Mouse (Mus musculus) CH12.LX (cell line): ENCODE measurements around the gene Chst8. TPM values are rescaled to one million over a fixed set of nuclear protein-coding genes. Genes with fewer than 3 reads are reported as not detected.

Experiments used
- DNase-seq: peaks from one replicate; pipeline ENCODE4 v3.0.0-alpha.2; 2013; ENCODE audit errors: extremely low read depth
- H3K27ac ChIP-seq: 2 replicates; pipeline ENCODE4 v1.5.1; 2012; ENCODE audit warnings: low read depth, mild to moderate bottlenecking, control low read depth, moderate library complexity; ENCODE audit not compliant: insufficient read depth
- H3K27me3 ChIP-seq: replicated peaks from 2 replicates; pipeline ENCODE3; 2012; ENCODE audit warnings: inconsistent platforms
- H3K36me3 ChIP-seq, 2 experiments: replicated peaks in 1 of 2; 2 replicates each; pipeline versions ENCODE3 to v1.6.1; 2012; ENCODE audit warnings: inconsistent platforms in 1 of 2, low read length in 1 of 2, mild to moderate bottlenecking in 1 of 2, mixed read lengths in 1 of 2, moderate library complexity in 1 of 2; ENCODE audit not compliant: control insufficient read depth in 1 of 2, insufficient read depth in 1 of 2
- H3K4me1 ChIP-seq, 2 experiments: 2 replicates each; pipeline ENCODE4 v1.6.1; 2012; ENCODE audit warnings: inconsistent platforms in 1 of 2, moderate library complexity in 1 of 2; ENCODE audit not compliant: insufficient read depth in 2 of 2, control insufficient read depth in 1 of 2
- H3K4me2 ChIP-seq: 2 replicates; pipeline ENCODE4 v1.6.1; 2012; ENCODE audit warnings: low read depth, mild to moderate bottlenecking, control low read depth; ENCODE audit not compliant: poor library complexity, insufficient read depth, severe bottlenecking
- H3K4me3 ChIP-seq, 3 experiments: fragments of 150-350 bp in 1 of 3; sonication (generic) in 1 of 3; replicated peaks in 1 of 3; 2 replicates each; pipeline versions ENCODE3 to v1.5.1; 2011 to 2012; ENCODE audit warnings: low read depth in 2 of 3, low read length in 2 of 3, mild to moderate bottlenecking in 2 of 3, moderate library complexity in 2 of 3, control low read depth in 1 of 3, improper control_type of control experiment in 1 of 3, inconsistent platforms in 1 of 3, mixed read lengths in 1 of 3; ENCODE audit not compliant: poor library complexity in 1 of 3
- H3K79me2 ChIP-seq: replicated peaks from 2 replicates; pipeline ENCODE4 v1.6.1; 2012; ENCODE audit warnings: mild to moderate bottlenecking, moderate library complexity; ENCODE audit not compliant: control insufficient read depth, poor library complexity, insufficient read depth, severe bottlenecking; ENCODE audit errors: extremely low read depth
- H3K9ac ChIP-seq: 2 replicates; pipeline ENCODE4 v1.6.1; 2012; ENCODE audit warnings: low read depth, mild to moderate bottlenecking, control low read depth, moderate library complexity; ENCODE audit not compliant: insufficient read depth
- H3K9me3 ChIP-seq: replicated peaks from 2 replicates; pipeline ENCODE3; 2012; ENCODE audit warnings: low read length, inconsistent platforms, mixed read lengths
- CHD1 ChIP-seq: IDR thresholded peaks from 2 replicates; pipeline ENCODE4 v1.6.1; 2012; ENCODE audit warnings: low read depth, low read length, improper control_type of control experiment, inconsistent platforms
- CTCF ChIP-seq, 2 experiments: IDR thresholded peaks in 1 of 2; conservative IDR thresholded peaks in 1 of 2; 2 replicates each; pipeline ENCODE4 v1.5.1; 2011 to 2012; ENCODE audit warnings: low read depth in 2 of 2, low read length in 2 of 2, improper control_type of control experiment in 1 of 2, inconsistent platforms in 1 of 2, mild to moderate bottlenecking in 1 of 2, moderate library complexity in 1 of 2
- ETS1 ChIP-seq: conservative IDR thresholded peaks from 2 replicates; pipeline ENCODE4 v1.6.1; 2012; ENCODE audit warnings: low read depth, mild to moderate bottlenecking, inconsistent platforms, low read length, improper control_type of control experiment, moderate library complexity
- GABPA ChIP-seq: IDR thresholded peaks from 2 replicates; pipeline ENCODE4 v1.6.1; 2012; ENCODE audit warnings: low read depth, low read length, improper control_type of control experiment, inconsistent platforms; ENCODE audit not compliant: insufficient replicate concordance
- HCFC1 ChIP-seq: IDR thresholded peaks from 2 replicates; pipeline ENCODE4 v1.6.1; 2012; ENCODE audit warnings: low read depth, mild to moderate bottlenecking, inconsistent platforms, low read length, improper control_type of control experiment
- IRF4 ChIP-seq: IDR thresholded peaks from 2 replicates; pipeline ENCODE4 v1.6.1; 2014; ENCODE audit warnings: low read depth, mild to moderate bottlenecking, inconsistent platforms, low read length, improper control_type of control experiment
- KAT2A ChIP-seq: IDR thresholded peaks from 2 replicates; pipeline ENCODE4 v1.6.1; 2012; ENCODE audit warnings: low read length, improper control_type of control experiment, inconsistent platforms; ENCODE audit not compliant: insufficient replicate concordance
- MAFK ChIP-seq: IDR thresholded peaks from 2 replicates; pipeline ENCODE4 v1.6.1; 2011; ENCODE audit warnings: low read length, improper control_type of control experiment; ENCODE audit not compliant: insufficient replicate concordance
- MAZ ChIP-seq: IDR thresholded peaks from 2 replicates; pipeline ENCODE4 v1.6.1; 2012; ENCODE audit warnings: low read depth, mild to moderate bottlenecking, inconsistent platforms, low read length, improper control_type of control experiment, moderate library complexity
- MEF2A ChIP-seq: IDR thresholded peaks from 2 replicates; pipeline ENCODE4 v1.6.1; 2014; ENCODE audit warnings: low read depth, mild to moderate bottlenecking, inconsistent platforms, low read length, improper control_type of control experiment, borderline replicate concordance
- MYC ChIP-seq: IDR thresholded peaks from 2 replicates; pipeline ENCODE4 v1.6.1; 2011; ENCODE audit warnings: low read depth, mild to moderate bottlenecking, improper control_type of control experiment, low read length
- NELFE ChIP-seq: IDR thresholded peaks from 2 replicates; pipeline ENCODE4 v1.6.1; 2011; ENCODE audit warnings: low read depth, low read length, improper control_type of control experiment
- POLR2A ChIP-seq: IDR thresholded peaks from 2 replicates; pipeline ENCODE4 v1.6.1; 2011; ENCODE audit warnings: low read depth, mild to moderate bottlenecking, improper control_type of control experiment, low read length
- RAD21 ChIP-seq: IDR thresholded peaks from 2 replicates; pipeline ENCODE4 v1.6.1; 2011; ENCODE audit warnings: low read depth, mild to moderate bottlenecking, low read length, improper control_type of control experiment, moderate library complexity
- RCOR1 ChIP-seq: conservative IDR thresholded peaks from 2 replicates; pipeline ENCODE4 v1.6.1; 2012; ENCODE audit warnings: low read depth, mild to moderate bottlenecking, inconsistent platforms, low read length, improper control_type of control experiment
- SIN3A ChIP-seq: IDR thresholded peaks from 2 replicates; pipeline ENCODE4 v1.6.1; 2012; ENCODE audit warnings: low read length, improper control_type of control experiment, inconsistent platforms
- TBP ChIP-seq: conservative IDR thresholded peaks from 2 replicates; pipeline ENCODE4 v1.6.1; 2011; ENCODE audit warnings: low read depth, low read length, improper control_type of control experiment
- TCF12 ChIP-seq: IDR thresholded peaks from 2 replicates; pipeline ENCODE4 v1.6.1; 2014; ENCODE audit warnings: low read depth, mild to moderate bottlenecking, inconsistent platforms, low read length, improper control_type of control experiment
- UBTF ChIP-seq: IDR thresholded peaks from 2 replicates; pipeline ENCODE4 v1.6.1; 2012; ENCODE audit warnings: low read depth, mild to moderate bottlenecking, inconsistent platforms, low read length, improper control_type of control experiment, moderate library complexity
- USF2 ChIP-seq: conservative IDR thresholded peaks from 2 replicates; pipeline ENCODE4 v1.6.1; 2011; ENCODE audit warnings: low read depth, low read length, improper control_type of control experiment
- ZMIZ1 ChIP-seq: IDR thresholded peaks from 2 replicates; pipeline ENCODE4 v1.6.1; 2012; ENCODE audit warnings: low read depth, mild to moderate bottlenecking, inconsistent platforms, low read length, improper control_type of control experiment
- dilution Hi-C: fragments of 300-500 bp; cut with MboI; formaldehyde crosslinking; loops from 2 replicates; pipeline ENCODE4 v1.14.3; 2020; ENCODE audit warnings: low sequenced_read_pairs; ENCODE audit not compliant: extremely low pct_unique_long_range_greater_than_20kb, extremely low pct_ligation_motif_present
- in situ Hi-C: fragments of 300-500 bp; cut with MboI; formaldehyde crosslinking; loops from 3 replicates; pipeline ENCODE4 v1.14.3; 2019; ENCODE audit warnings: low sequenced_read_pairs, low pct_ligation_motif_present, low pct_unique_long_range_greater_than_20kb, mixed read lengths
- polyA plus RNA-seq: library from polyadenylated mRNA; unstranded; fragments of >175 nt; gene quantifications from 2 replicates; pipeline ENCODE4 v1.2.1, GENCODE M21; 2012; ENCODE audit warnings: low read depth; ENCODE audit not compliant: insufficient read length
- total RNA-seq, 2 experiments: library from RNA; depleted of rRNA; stranded (reverse); fragments of 300-350 nt in 1 of 2; fragments of >200 nt in 1 of 2; gene quantifications; 2 replicates each; pipeline ENCODE4 v1.2.3; 2012 to 2014

The Chst8 gene
- total and polyA plus RNA-seq, 3 experiments, result 0.13 to 0.27 (median 0.16) TPM

- no peak overlapping the region for H3K4me3 ChIP-seq
- H3K4me1 ChIP-seq, result peaks cover 0 to 2% of the 10 kb centered on the region in 2 experiments; a peak in 1 of 4 replicates
- H3K4me2 ChIP-seq, result no peak overlapping the region
- no peak for TF ChIP-seq CTCF (conservative IDR thresholded peaks at IDR 0.05 in 1 of 2, IDR thresholded peaks at IDR 0.05 in 1 of 2; ENCODE audit: low read depth in 2 of 2, low read length in 2 of 2)
- TF ChIP-seq POLR2A, result no peak
- no peak for TF ChIP-seq SIN3A
- TF ChIP-seq MYC, result no peak
- TF ChIP-seq KAT2A, result no peak
- no peak for TF ChIP-seq TBP
- TF ChIP-seq USF2, result no peak
- TF ChIP-seq UBTF, result no peak
- no peak for TF ChIP-seq RAD21
- TF ChIP-seq MAZ, result no peak
- no peak for TF ChIP-seq IRF4
- no peaks in the 10 kb centered on the region for H3K79me2 ChIP-seq
- dilution Hi-C loops (no loop called here), in situ Hi-C loops (no loop called here)
- H3K27me3 ChIP-seq, result peaks cover 1% of the 10 kb centered on the region
- no peak overlapping the region for H3K27ac ChIP-seq
- H3K9ac ChIP-seq, result no peak overlapping the region
- H3K36me3 ChIP-seq, result no peaks in the 10 kb centered on the region
- no peak for DNase-seq
- H3K9me3 ChIP-seq, result no peaks in the 10 kb centered on the region
These were observed 9.1 kb upstream of the Chst8 start for GRCm38 (mm10) chr7:34821587-34821986.

GRCm38 (mm10) chr7:34820554-34820953 is 8.0 kb upstream of the Chst8 start:
- in situ Hi-C loops (no loop called here), dilution Hi-C loops (no loop called here)
- H3K36me3 ChIP-seq, result no peaks in the 10 kb centered on the region
- H3K27me3 ChIP-seq, result peaks cover 1% of the 10 kb centered on the region
- H3K4me1 ChIP-seq, result peaks cover 0 to 2% of the 10 kb centered on the region in 2 experiments; a peak in 1 of 4 replicates
- H3K9ac ChIP-seq, result no peak overlapping the region
- H3K4me2 ChIP-seq, result no peak overlapping the region
- no peak overlapping the region for H3K4me3 ChIP-seq
- H3K27ac ChIP-seq, result no peak overlapping the region
- no peak for DNase-seq
- no peak for TF ChIP-seq RAD21
- no peak for TF ChIP-seq TBP
- no peak for TF ChIP-seq POLR2A
- TF ChIP-seq CTCF (conservative IDR thresholded peaks at IDR 0.05 in 1 of 2, IDR thresholded peaks at IDR 0.05 in 1 of 2; ENCODE audit: low read depth in 2 of 2, low read length in 2 of 2), result no peak
- TF ChIP-seq HCFC1, result no peak
- no peak for TF ChIP-seq MYC
- TF ChIP-seq NELFE, result no peak
- TF ChIP-seq TCF12, result no peak
- TF ChIP-seq, all 38 proteins: peak for 0
- Histone ChIP-seq H3K79me2 (no peaks in the 10 kb centered on the region), H3K9me3 (no peaks in the 10 kb centered on the region)

- peaks cover 0 to 2% of the 10 kb centered on the region in 2 experiments; a peak in 1 of 4 replicates for H3K4me1 ChIP-seq
- DNase-seq, result no peak
- H3K9ac ChIP-seq, result no peak overlapping the region
- no peaks in the 10 kb centered on the region for H3K27me3 ChIP-seq
- TF ChIP-seq MAFK (no peak), GABPA (no peak), MYC (no peak), MEF2A (no peak), NELFE (no peak), ZMIZ1 (no peak), CHD1 (no peak), RCOR1 (no peak), TBP (no peak), USF2 (no peak), ETS1 (no peak), TCF12 (no peak)
- no peak overlapping the region for H3K4me2 ChIP-seq
- dilution Hi-C loops (no loop called here), in situ Hi-C loops (no loop called here)
- no peaks in the 10 kb centered on the region for H3K79me2 ChIP-seq
- no peaks in the 10 kb centered on the region for H3K36me3 ChIP-seq
- H3K9me3 ChIP-seq, result no peaks in the 10 kb centered on the region
- no peak overlapping the region for H3K27ac ChIP-seq
- H3K4me3 ChIP-seq, result no peak overlapping the region
These were observed 7.3 kb upstream of the Chst8 start for GRCm38 (mm10) chr7:34819796-34820195.
